Mouse (Mus musculus) layer of hippocampus, postnatal 10 days (tissue): ENCODE data around the gene Rad23a. TPM values are rescaled to one million over a fixed set of nuclear protein-coding genes. Genes with fewer than 3 reads are reported as not detected.

Experiments used
- DNase-seq, 2 experiments: peaks; one replicate each; pipeline ENCODE4 v3.0.0; 2021; ENCODE audit warnings: low spot score in 2 of 2
- total RNA-seq, 2 experiments: library from RNA; stranded (reverse); gene quantifications; 2 replicates each; pipeline ENCODE4 v1.2.3; 2021

The Rad23a gene
- total RNA-seq, 2 experiments from 2014 or later = 55.5 to 64.9 TPM

- peak; percentile 72 to 76 for DNase-seq
These were observed 25.7 kb downstream of the Rad23a start for GRCm38 (mm10) chr8:84814555-84815441.

DNA sequence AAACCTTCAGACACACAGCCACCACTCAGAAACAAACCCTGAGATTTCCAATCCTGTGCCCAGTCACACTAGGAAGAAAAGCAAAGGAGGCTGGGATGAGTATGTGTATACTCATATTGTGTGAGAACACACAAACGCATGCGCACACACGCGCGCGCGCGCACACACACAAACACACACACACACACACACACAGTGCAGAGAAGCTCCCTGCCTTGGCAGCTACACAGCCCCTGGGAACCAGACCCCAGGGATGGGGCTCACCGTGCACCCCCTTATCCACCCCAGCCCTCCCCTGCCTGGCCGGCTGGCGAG is 26.3 kb downstream of the Rad23a start:
- DNase-seq = no peak

- DNase-seq = peak in 1 of 2 experiments; percentile 19
These were observed 26.6 kb downstream of the Rad23a start for GRCm38 (mm10) chr8:84813830-84814229.

- DNase-seq = peak; percentile 92 to 93
These were observed 27.4 kb downstream of the Rad23a start for GRCm38 (mm10) chr8:84813059-84813458.

- DNase-seq = no peak
These were observed 29.2 kb downstream of the Rad23a start for GRCm38 (mm10) chr8:84811303-84811702.

- DNase-seq = peak; percentile 100
These were observed 29.6 kb downstream of the Rad23a start for GRCm38 (mm10) chr8:84810896-84811295.

- no peak for DNase-seq
These were observed 30.6 kb downstream of the Rad23a start for GRCm38 (mm10) chr8:84809941-84810280.

- no peak for DNase-seq
These were observed 31.1 kb downstream of the Rad23a start for GRCm38 (mm10) chr8:84809109-84809940.

- DNase-seq = no peak
These were observed 34.4 kb downstream of the Rad23a start for GRCm38 (mm10) chr8:84806031-84806430.

GRCm38 (mm10) chr8:84799999-84800831 is 40.2 kb downstream of the Rad23a start, which contains the start of gene Nfix:
TSS of gene Nfix (minus strand) at chr8:84800344.
- DNase-seq = peak; percentile 68 to 72

DNA sequence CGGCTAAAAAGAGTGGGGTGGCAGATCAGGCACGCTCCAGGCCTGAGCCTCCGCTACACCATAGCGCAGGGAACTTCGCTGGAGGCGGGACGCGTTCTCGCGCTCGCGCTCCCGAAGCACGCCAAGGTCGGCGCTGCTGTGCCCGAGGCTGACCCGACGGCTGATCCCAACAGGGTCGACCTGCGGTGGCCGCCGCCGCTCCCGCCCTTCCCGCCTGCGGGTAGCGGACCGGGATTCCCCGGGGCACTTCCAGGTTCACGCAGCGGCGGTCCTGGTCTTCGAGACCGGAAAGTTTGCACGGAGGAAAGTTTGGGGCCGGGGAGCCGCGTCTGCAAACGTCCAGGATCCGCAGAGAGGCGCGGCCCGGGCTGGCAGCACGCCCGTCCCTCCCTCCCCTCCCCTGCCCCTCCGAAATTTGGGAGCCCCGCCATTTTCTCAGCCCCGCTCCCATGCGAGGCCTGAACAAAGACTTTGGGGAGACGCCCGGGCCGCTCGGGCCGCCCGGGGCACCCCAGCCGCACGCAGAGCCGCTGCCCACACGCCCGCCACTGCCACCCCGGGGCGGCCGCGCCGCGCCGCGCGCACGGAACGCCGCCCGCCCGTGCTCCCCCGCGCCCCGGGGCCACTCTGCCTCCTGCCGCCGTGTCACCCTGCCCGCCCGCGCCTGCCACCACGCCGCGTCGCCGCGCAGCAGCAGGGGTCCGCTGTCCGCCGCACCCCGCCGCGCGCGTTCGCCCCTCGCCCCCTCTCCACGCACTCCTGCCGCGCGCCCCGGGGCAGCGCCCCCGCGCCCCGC is 41.1 kb downstream of the Rad23a start:
- DNase-seq = peak; percentile 68 to 77

- DNase-seq = no peak
These were observed 41.9 kb downstream of the Rad23a start for GRCm38 (mm10) chr8:84798446-84799135.

DNA sequence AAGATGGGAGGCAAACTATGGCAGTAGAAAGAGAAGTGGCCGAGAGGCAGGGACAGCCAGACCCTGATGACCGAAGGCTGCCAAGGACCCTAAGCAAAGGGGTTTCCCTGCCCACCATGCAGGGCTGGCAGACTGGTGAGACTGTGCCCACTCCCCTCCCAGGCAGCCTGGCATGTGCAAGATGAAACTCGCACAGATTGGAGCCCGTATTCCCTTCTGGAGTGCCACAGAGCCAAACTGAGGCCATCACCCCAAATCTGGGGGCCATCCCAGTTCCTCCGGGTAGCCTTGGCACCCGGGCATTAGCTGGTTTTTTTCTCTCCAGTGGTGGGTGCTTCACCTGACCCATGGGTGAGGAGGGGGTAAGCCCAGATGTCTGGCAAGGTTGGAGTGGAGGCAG is 42.5 kb downstream of the Rad23a start:
- DNase-seq = peak; percentile 72 to 77

- DNase-seq = peak; percentile 40 to 48
These were observed 43.1 kb downstream of the Rad23a start for GRCm38 (mm10) chr8:84797256-84797797.

DNA sequence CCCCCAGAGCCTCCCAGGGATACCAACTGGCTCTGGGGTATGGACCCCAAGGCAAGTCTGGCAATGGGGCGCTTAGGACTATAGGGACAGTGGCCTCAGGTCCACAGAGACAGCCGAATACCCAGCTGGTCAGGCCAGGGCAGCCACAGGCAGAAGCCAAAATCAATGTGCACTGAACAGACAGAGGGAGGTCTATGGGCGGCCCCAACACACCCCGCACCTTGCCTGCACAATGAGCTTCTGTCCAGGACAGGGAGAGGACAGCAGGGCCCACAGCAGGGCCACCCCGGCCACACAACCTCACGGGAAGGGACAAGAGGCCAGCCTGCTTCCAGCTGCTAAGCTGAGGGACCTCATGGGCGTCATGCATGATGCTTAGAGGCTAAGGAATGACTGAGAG is 46.0 kb downstream of the Rad23a start:
- DNase-seq = peak; percentile 65 to 73

GRCm38 (mm10) chr8:84793791-84794485 is 46.5 kb downstream of the Rad23a start:
- DNase-seq = peak; percentile 80 to 84

- DNase-seq = peak in 1 of 2 experiments; percentile 59
These were observed 47.3 kb downstream of the Rad23a start for GRCm38 (mm10) chr8:84793134-84793533.

GRCm38 (mm10) chr8:84792429-84792947 is 48.0 kb downstream of the Rad23a start:
- no peak for DNase-seq

DNA sequence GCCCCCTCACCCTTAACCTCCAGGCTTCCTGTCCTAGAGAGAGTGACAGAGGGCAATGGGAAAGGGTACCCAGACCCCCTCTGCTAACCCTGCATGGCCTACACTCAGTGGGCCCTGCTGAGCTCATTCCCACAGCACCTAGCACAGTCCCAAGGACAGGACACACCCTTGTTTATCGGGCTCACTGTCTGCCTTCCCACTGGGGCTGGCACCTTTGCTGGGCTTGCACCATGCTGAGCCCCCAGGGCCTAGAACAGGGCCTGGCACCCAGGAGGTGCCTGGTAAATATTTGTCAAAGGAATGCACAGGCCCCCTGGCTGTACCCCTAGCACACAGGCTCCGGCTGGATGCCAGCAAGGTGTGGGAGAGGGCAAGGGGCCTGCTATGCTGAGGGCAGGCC is 49.9 kb downstream of the Rad23a start:
- no peak for DNase-seq
